Mouse (Mus musculus) cerebellum, adult 18-20 months (tissue): ENCODE data around the gene Pole4.

Source experiments
- DNase-seq, 2 experiments: peaks; one replicate each; pipeline ENCODE4 v3.0.0; 2021

Pole4 gene

DNA sequence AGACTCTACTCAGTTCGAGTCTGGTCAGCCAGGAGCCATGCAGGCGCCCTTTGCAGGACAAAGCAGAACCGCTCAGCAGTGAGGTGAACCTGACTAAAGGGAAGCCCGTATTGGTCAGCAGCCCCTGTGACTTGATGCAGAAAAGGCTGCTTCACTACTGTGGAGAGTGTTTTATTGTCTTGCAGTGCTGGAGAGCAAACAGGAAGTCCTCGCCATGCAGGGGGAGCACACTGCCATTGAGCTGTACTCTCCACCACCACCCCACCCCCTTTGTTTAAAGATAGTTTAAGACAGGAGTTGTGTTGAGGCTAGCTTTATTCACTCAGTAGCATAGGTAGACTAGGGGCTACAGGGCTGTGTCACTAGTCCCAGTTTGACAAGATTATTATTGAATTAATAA lies at the start of gene Pole4:
Gene Pole4, minus strand, starts transcription at position 145 of the 400 bp plus-strand sequence.
- no peak for DNase-seq

GRCm38 (mm10) chr6:82754769-82755168 lies 49.6 kb upstream of the Pole4 start:
- DNase-seq: no peak

DNA sequence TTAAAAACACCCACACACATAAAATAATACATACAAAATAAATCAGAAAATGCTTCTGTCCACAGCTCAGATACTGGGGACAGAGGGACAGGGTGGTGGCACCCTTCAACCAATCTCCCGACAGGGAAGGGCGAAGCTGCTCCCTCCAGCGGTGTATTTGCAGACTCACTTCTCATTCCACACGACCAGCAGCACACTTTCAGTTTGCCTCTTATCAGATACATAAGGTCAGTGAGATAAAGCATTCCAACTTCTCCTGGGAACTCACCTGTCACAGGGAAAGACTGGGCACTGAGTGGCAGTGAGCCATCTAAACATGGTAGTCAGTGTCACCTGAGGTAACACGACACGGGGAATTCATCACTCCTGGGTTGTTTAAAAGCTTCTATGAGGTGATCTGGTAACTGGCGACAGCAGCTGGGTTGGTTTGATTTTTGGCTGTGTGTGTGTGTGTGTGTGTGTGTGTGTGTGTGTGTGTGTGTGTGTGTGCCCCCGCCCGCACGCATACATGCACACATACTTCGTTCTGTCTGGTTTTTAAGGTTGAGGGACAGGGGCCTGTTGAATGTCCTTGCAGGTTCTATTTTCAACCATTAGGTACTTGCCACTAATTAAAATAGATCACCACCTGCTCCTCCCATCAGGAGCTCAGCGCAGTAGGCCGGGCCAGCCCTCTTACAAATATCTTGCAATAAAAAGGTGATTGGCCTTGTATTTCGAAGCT lies 48.6 kb upstream of the Pole4 start:
- DNase-seq: peak; percentile 28 to 32

- no peak for DNase-seq
Observed at GRCm38 (mm10) chr6:82753061-82753460, 47.9 kb upstream of the Pole4 start.

- DNase-seq: no peak
Observed at GRCm38 (mm10) chr6:82751791-82752190, 46.6 kb upstream of the Pole4 start.

- DNase-seq: no peak
Observed at GRCm38 (mm10) chr6:82751031-82751430, 45.9 kb upstream of the Pole4 start.

DNA sequence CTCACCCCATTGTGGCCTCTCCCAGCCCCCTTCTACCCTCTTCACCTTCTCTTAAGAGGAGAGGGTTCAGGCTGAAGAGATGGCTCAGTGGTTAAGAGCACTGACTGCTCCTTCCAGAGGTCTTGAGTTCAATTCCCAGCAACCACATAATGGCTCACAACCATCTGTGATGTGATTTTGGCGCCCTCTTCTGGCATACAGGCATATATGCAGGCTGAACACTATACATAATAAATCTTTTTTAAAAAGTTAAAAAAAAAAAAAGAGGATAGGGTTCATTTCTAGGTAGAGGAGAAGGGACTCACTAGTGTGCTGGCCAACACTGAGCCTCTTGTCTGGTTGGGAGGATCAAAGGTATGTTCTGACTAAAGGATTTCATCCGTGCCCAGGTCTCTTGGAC lies 44.9 kb upstream of the Pole4 start:
- DNase-seq: no peak

- peak; percentile 12 to 28 for DNase-seq
Observed at GRCm38 (mm10) chr6:82748106-82748672, 43.0 kb upstream of the Pole4 start.

DNA sequence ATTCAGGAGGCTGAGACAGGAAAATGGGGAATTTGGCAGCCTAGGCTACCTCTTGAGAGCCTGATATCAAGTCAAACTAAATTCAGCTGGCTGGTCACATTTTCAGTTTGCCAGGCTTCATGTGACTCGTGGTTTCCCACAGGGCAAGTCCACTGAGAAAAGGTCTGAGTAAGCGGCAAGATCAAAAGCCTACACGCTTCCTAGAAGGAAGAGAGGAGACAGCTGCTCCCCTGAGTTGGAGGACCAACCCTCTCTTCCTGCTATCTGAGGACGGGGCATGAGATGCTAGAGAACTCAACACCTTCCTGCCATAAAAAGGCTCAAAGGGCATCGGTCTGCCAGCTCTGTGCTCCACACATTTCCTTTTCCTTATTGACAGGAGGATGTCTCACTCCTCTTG lies 41.9 kb upstream of the Pole4 start:
- DNase-seq: no peak

DNA sequence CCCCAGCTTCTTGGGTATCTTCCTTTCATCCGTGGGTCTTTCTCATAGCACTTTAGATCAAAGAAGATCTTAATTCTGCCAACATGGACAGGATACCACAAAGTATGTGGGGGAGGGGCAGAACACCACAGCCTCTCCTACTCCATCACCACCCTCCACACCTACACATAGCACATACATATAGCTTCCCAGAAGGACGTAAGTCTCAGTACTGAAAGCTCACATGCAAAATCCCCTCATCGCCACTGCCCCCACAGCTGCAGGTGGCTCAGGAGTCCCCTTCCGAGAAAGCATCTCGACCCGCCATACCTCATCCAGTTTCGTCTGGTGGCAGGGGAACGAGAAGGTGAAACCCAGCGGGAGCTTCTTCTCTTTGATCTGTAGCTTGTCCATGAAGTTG lies 39.4 kb upstream of the Pole4 start:
- no peak for DNase-seq

GRCm38 (mm10) chr6:82741518-82741880 lies 36.3 kb upstream of the Pole4 start:
- no peak for DNase-seq

- no peak for DNase-seq
Observed at GRCm38 (mm10) chr6:82740868-82741517, 35.8 kb upstream of the Pole4 start.

DNA sequence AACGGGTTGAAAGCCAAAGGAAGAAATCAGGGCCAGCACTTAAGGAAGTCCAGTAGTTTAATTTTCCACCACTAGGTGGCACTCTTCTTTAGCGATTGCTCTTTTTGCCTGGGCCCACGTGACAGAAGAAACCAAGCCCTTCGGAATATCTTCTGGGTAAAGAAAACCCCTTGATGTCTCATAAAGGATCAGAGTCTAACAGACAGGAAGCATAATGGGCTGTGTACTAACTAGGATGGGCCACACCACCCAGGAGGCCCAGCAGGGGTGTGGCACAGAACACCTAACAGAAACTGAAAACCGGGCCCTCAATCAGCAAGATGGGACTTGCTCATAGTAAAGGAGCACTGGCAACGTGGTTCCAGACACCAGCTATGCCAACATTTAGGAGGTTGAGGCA lies 35.1 kb upstream of the Pole4 start:
- peak; percentile 39 to 60 for DNase-seq

- no peak for DNase-seq
Observed at GRCm38 (mm10) chr6:82737634-82738540, 32.7 kb upstream of the Pole4 start.

DNA sequence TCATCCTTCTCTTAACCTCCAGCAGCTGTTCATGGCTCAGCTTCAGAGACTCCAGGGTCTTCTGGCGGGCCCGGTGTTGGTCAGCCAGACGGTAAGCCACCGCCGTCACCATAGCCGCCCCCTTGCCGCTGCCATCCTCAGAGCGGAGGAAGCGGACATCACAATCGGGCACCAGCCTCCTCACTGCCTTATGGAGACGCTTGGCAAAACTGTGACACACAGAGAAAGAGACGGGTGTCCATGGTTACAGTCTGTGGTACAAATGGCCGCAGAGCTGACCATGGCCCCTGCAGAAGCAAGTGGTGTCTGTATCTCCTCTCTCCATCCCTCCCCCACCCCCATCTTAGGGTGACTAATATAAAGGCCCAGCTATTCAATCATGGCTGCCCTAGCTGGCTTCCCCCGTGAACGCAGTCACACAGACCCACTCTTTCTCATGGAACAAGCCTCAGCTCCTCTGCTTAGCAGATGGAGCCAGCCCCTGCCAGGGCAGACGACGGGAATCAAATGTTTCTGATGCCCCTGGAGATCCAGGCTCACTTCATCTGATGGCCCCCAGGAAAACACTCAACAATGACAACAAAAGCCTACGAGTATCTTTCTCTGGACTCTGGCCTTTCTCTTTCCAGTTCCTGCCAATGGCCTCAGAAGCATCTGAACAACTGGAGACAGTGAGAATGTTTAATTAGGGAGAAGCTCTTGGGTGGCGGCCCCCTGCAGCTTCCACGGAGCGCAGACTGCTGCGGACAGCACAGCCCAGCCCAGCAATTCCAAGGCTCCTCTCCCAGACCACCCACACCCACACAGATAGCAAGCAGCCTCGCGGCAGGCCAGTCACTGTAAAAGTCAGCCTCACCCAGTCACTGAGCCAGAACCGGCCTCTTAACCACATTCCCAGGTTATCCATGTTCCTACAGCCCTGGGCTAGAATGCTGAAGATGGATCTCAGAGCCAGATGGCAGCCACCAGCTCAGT lies 31.7 kb upstream of the Pole4 start:
- DNase-seq: no peak

DNA sequence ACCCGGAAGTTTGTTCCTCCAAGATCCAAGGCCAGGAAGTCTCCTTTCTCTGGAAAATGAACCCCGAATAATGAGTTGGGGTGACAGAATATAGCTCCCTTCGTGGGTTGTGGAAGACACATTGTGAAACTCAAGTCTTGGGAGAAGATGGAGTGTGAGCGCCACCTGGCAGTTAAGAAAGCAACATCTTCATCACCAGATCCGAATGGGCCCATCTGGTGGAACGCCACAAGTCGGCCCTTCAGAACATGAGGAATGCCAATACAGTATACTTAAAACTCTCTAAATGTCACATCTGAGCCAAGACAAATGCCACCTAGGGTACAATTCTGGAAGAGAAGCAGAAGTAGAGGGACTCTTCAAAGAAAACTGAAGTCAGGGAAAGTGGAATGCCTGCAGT lies 30.2 kb upstream of the Pole4 start:
- DNase-seq: no peak

- no peak for DNase-seq
Observed at GRCm38 (mm10) chr6:82728635-82729034, 23.5 kb upstream of the Pole4 start.

DNA sequence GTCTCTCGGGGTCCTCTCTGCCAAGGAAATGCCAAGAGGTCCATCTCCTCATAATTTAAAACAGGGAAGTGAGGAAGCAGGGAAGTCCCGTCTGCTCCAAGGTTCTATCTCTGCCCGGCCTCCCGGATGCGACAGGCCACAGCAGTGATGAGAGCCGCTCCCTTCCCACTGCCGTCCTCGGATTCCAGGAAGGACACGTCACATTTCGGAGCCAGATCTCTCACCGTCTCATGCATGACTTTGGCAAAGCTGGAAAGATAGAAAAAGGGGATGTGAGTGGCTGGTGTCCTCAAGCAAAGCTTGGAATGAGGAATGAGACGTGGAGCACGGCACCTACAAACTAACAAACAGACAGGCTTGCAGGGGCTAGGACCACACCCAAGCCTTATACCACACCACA lies 22.0 kb upstream of the Pole4 start:
- DNase-seq: no peak

DNA sequence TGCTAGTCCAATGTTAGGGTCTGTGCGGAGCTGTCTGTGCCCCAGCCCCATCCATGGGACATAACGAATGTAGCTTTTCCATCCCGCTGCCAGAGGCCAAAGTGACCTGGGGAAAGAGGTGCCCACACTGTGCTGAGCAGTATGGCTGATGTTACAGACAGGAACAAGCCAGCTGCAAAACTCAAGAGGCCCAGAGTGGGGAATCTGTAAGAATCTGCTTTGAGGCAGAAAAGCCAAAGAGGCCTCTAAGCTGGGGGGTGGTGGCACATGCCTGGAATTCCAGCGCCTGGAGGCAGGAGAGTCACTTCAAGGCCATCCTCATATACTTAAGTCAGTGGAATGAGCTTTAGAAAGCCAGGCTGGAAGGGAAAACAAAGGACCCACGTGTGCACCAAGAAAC lies 18.2 kb upstream of the Pole4 start:
- no peak for DNase-seq

GRCm38 (mm10) chr6:82716126-82716525 lies 11.0 kb upstream of the Pole4 start:
- no peak for DNase-seq

DNA sequence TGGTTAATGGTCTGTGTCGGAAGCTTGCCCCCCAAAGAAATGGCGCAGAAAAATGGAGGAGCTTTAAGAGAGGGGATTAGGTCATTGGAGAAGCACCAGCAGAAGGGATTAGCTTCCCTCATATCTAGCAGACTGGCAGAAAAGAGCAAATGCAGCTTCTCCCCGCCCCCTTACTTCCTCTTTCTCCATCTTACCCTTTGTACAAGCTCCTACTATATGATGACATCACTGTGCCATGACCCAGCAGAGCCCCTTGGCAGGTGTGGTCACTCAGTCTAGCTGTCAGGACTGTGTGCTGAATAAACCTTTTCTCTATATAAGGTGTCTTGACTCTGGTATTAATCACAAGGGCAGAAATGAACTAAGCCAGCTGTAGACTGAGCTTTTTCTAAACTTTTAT lies 10.5 kb upstream of the Pole4 start:
- DNase-seq: no peak

DNA sequence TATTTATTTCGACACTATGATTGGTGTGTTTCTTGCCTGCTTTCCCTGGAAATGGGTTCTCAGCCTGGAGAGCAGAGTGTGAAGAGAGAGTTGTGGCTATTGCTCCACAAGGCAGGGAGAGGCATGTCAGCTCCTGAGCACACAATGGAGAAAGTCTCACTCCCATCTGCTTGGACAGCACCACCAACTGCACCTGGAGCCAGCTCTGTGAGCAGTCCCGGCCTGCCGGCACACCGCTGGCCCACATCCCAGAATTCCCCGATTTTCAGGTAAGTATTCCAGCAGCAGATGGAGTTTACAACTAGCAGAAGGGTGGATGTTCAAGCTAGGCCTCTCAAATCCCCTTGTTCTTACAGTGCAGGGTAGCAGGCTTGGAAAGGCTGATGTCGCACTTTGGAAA lies 10.1 kb upstream of the Pole4 start:
- DNase-seq: no peak
